Mouse (Mus musculus) gastrocnemius, adult 18-20 months (tissue): ENCODE measurements around the gene Zmat5. TPM values are rescaled to one million over a fixed set of nuclear protein-coding genes. Genes with fewer than 3 reads are reported as not detected.

Source experiments
- DNase-seq: peaks from one replicate; pipeline ENCODE4 v3.0.0; 2021; ENCODE audit warnings: low spot score
- total RNA-seq, 2 experiments: library from RNA; stranded (reverse); gene quantifications; 2 replicates each; pipeline ENCODE4 v1.2.3; 2021

Gene Zmat5
- total RNA-seq, 2 experiments from 2014 or later, result 25.5 to 26.6 TPM

DNA sequence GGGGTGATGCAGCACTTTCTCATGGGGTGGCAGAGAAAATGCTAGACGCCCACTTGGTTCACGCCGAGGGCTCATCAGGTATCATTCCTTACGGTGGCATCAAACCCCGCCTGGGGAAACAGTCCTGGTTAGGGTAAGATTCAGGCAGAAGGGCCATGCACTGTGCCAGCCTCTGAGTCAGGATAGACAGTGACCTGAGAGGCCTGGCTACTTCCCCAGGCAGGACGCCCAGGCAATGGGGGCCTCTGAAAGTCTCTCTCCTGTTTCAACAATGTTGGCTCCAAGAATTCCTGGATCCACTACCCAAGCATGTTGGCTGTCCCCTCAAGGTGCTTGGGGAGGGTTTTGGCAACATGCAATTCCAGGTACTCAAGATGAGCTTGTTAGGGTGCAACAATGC, 65.4 kb downstream of the Zmat5 start:
- peak; percentile 53 for DNase-seq

DNA sequence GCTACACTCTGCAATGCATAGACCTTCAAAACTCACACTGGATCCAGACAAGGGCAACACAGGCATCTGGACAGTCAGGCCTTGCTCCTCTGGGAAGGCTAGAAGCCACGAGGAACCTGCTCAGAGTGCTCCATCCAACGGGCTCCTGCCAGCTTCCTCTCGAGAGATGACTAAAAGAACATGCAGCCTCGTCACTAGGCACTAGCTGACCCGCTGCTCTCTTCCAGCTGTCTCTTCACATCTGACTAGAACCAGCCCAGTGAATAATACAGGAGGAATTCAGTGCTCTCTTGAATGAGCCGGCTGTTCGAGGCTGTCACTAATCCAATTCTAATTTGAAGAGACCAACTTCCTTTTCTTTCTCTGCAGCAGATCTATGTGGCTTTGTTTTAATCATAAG, 67.3 kb downstream of the Zmat5 start:
- peak; percentile 16 for DNase-seq

DNA sequence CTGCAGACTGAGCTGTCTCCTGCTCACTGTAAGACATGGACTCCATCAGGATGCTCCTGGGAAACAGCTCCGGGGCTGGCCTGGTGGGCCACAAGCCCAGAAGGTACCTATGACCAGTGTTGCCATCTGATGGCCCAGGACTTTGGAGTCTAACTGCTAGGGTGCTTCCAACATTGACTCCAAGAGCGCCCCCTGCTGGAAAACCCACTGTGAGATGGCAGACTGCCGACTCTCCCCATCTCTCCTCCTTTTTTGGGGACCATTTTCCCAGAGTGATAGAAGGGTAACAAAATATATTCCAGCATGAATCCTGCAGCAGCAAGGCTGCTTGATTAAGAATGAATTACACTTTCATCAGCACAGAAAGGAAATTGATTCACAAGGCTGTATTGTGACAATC, 68.4 kb downstream of the Zmat5 start:
- peak; percentile 25 for DNase-seq

DNA sequence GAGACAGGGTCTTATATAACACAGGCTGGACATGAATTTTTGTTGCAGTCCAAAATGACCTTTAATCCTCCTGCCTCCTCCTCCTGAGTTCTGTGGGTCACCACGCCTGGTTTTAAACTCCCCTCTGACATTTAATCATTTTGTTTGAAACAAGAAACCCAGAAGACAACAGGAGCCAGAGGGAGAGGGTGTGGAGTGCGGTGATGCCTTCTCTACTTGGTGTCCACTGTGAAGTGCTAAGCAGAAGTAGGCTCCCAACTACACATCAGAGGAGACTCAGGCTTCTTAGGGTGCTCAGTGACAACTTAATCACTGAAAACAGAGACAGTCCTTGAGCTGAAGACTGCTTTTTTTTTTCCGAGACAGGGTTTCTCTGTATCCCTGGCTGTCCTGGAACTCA, 76.4 kb downstream of the Zmat5 start:
- no peak for DNase-seq

DNA sequence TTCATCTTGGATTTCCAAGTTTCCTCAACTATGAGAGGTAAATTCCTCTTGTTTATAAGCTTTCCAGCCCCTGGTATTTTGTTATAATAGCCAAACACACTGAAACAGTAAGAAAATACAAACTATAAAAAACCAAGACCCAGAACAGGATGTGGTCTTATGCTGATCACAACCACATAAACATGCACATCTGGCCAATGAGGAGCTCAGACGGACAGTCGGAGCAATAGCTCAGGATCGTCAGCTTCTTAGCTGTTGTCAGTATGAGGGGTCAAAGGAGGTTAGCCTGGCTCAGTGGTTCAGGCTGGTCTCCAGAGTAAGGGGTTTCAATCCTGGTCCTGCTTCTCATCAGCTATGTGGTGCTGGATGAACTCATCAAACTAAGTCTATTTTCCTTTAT, 78.6 kb downstream of the Zmat5 start:
- DNase-seq, result no peak

DNA sequence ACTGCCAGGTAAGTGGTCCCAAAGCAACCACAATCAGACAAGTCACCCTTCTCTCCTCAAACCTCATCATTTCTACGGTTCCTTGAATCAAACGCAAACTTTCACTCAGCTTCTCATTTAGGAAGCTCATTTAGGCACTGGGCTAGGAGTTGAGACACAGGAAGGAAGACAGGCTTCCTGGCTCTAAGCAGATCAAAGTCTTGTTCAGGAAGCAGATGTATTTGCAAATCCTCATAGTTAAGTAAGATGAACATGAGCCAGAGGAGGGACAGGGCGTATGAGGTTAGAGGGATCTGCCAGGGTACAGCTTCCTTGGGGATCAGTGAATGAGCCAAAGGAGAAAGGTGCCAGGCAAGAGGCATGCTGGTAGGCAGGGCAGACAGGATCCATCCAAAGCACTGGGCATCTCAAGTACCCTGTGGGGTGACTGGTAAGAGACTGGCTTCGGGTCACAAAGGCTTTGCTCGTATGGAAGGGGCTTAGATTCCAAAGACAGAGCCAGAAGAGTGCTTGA, 80.2 kb downstream of the Zmat5 start:
- peak; percentile 32 for DNase-seq

Other genes with a start within 250 kb of the Zmat5 start
- 10 to 100 TPM; 45.1 to 51.2 TPM for gene Mtmr3, start 109.8 kb upstream of the Zmat5 start, total RNA-seq
- not detected for gene Gm11032, start 84.6 kb upstream of the Zmat5 start, total RNA-seq
- 10 to 100 TPM; 15.7 to 16.5 TPM for gene Ascc2, start 66.9 kb upstream of the Zmat5 start, total RNA-seq
- gene Uqcr10, start 336 bp upstream of the Zmat5 start, total RNA-seq, result 1,000 to 10,000 TPM in 1 of 2 experiments, 100 to 1,000 TPM in 1; 977 to 1,022 TPM
- under 1 TPM in 1 of 2 experiments, not detected in 1; 0.16 TPM for gene Cabp7, start 42.1 kb downstream of the Zmat5 start, total RNA-seq
- gene Nf2, start 144.9 kb downstream of the Zmat5 start, total RNA-seq, result 10 to 100 TPM; 51.1 to 55.6 TPM
- gene Nipsnap1, start 169.3 kb downstream of the Zmat5 start, total RNA-seq, result under 1 TPM; 0.57 to 1.00 TPM
- 10 to 100 TPM; 14.8 to 15.6 TPM for gene Thoc5, start 190.6 kb downstream of the Zmat5 start, total RNA-seq
- not detected for gene Nefh, start 243.4 kb downstream of the Zmat5 start, total RNA-seq